Mouse (Mus musculus): Measurements from ENCODE around the gene Tlx1. TPM values are rescaled to one million over a fixed set of nuclear protein-coding genes. Genes with fewer than 3 reads are reported as not detected.

Gene Tlx1
- polyA plus RNA-seq, 1 experiment from 2014 or later: 0.07 TPM

DNA sequence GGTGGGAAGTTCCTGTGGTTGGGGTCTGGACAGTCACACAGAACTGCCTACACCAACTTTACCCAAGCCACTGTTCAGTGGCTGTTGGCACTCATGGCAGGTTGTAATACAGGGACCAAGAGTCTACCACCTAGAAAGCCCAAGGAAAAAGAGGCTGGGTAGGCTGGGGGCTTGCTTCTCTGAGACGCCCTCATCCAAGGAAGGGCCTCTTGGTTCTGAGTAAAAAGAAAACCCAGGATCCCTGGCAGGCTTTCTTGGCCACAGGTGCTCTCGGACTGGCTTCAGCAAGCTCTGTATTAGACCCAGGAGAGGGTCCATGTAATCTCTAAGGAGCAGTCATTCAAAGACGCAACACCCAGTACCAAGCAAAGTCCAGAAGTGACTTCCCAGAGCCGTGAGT, 7.7 kb downstream of the Tlx1 start:
- DNase-seq (ENCODE audit: low spot score): no peak

DNA sequence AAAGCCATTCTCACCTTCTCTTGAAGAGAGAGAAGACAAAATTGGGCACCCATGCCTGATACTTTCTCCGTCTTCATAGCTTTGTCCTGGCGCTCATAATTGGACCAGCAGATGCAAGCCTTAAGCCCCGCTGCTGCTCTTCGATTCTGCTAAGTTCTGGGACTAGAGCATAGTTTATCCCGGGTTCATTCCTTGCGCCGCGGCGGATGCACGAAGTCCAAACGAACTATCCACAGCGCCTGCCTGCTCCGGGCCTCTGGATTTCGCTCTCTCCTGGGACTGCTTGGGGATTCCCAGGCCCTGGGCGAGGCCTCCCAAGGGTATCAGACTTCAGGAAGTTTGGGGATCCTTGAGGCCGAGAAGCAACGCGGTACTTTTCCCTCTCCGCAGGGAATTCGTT, 8.4 kb downstream of the Tlx1 start:
- no peak for DNase-seq (ENCODE audit: low spot score)

DNA sequence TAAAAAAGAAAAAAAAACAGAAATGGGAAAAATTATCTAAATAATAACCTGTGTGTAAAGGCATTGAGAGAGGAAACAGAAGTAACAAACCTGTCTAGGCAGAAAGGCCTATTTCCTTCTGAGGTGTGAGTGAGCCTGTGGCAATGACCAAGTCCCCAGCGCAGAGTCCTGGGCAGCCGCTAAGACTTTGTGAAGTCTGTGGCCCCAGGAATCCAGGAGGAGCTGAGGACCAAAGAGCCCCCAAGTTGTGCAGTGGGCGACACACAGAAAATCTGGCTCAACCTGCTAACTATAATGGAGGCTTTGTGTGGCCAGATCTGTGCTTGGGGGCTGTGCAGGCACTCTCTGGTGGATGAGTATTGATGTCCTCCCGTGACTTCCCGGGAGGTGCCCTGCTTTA, 9.0 kb downstream of the Tlx1 start:
- DNase-seq (ENCODE audit: low spot score): no peak

DNA sequence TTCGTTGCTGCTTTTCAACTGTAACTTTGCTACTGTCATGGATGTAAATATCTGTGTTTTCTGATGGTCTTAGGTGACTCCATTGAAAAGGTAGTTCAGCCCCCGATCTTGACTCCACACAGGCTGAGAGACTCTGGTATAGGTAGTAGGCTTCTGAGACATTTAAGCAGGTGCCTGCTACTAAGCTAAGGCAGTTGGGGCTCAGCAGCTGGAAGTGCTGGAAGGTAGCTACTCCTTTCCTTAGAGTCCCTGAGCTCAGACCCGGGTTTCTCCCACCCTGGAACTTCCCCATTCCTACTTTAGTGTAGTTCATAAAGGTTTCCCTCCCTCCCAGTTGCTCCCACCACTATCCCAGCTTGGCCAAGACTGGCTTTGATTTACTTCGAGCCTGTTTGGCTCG, 9.5 kb downstream of the Tlx1 start:
- DNase-seq (ENCODE audit: low spot score): no peak

DNA sequence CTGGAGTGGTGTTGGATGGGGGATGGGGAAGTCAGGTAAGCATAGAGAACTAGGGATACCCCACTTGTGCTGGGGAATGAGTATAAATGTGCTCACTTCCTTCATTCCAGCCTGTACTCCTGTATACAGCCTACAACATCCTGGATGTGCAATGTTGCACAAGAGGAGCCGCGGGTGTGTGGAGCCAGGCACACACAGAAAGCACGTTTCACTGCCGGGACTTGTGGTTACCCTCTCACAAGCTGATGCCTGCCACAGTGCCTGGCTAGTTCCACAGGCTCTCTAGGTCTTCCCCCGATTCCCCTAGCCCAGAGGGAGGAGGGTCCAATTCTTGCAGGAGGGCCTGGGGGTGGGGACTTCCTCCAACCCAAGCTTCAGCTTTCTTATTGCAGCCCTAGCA, 10.0 kb downstream of the Tlx1 start:
- DNase-seq (ENCODE audit: low spot score): no peak

DNA sequence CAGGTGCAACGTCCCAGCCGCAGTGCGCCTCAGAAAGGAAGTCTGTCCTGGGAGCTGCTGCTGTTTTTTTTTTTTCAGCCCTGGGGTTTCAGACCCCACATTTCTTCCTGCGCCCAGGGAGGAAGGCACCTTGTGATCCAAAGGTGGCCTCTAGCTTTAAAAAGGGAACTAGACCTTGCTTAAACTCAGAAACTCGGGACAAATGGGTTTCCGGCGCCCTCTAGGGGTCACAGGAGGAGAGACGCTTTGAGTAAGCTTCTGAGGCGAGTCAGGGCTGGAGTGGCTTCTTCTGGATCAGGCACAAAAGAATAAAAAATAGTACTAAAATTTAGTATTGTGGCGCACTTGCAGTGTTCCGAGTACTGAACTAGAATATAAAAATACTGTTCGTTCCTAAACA, 10.6 kb downstream of the Tlx1 start:
- peak; percentile 59 for DNase-seq (ENCODE audit: low spot score)

DNA sequence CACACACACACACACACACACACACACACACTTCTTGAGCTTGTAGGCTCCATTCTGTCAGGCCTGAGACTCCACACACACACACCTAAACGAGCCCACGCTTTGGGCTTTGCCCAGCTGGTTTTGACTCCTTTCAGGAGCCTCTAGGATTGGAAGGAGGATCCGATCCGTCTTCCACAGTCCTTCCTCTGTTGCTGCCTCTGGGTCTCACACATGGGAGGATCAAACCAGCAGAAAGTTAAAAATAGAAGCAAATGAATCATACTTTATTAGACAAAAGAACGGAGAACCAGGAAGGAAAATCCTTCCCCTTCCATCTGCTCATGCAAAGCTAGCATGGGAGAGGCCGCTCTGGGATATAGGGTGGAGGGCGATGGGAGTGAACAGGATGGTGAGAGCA, 11.7 kb downstream of the Tlx1 start:
- DNase-seq (ENCODE audit: low spot score): no peak

DNA sequence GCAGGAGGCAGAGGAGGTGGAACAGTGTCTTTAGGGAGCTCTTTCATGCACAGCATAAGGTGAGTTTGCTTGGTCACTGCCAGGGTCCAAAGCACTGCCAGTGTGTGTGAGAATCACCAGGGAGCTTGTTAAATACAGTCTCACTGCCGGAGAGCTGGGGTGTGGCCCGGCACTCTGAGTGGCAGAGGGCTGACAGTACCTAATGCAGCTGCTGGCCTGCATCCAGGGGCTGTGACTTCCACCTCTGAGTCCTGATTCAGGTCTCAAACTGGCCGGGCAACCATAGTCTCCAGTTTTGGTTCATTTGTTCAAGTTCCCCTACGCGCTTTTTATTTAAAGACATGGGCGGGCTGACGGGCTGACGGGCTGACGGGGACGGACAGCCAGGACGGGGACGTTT, 12.4 kb downstream of the Tlx1 start:
- DNase-seq (ENCODE audit: low spot score): no peak

DNA sequence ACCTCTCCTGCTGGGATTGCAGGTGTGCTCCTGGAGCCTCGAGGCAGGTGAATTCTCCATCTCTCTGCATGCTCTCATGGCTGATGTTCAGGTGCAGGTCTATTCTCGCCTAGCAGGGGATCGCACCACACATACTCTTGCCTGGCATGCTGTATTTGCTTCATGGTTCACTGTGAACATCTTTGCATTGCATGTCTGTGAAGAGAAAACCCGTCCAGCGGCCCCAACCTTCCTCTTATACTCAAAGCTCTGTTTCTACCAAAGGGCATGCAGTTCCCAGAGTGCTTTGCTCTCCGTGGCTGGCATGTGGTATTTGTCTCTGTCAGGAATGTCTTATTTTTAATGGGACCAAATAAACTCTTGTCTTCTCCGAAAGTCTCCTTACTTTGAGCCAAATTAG, 20.0 kb downstream of the Tlx1 start:
- no peak for DNase-seq (ENCODE audit: low spot score)

DNA sequence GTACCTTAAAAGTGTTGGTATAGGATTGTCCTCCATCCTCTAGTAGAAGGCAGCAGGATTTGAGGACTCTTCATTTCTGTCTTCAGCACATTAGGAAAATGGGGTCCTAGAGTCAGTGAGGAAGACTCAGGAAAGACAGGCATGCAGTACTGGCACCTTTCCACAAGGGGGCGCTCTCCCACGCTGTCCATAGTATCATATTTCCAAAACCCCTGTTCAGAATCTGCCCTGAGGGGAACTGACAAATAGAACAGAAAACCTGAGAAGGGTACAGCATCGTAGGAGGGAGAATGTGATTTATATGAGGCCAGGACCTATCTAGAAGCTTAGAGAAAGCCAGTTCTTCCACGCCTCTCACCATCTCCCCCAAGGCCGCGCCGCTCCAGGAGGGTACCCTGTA, 24.3 kb downstream of the Tlx1 start:
- DNase-seq (ENCODE audit: low spot score): peak; percentile 16

DNA sequence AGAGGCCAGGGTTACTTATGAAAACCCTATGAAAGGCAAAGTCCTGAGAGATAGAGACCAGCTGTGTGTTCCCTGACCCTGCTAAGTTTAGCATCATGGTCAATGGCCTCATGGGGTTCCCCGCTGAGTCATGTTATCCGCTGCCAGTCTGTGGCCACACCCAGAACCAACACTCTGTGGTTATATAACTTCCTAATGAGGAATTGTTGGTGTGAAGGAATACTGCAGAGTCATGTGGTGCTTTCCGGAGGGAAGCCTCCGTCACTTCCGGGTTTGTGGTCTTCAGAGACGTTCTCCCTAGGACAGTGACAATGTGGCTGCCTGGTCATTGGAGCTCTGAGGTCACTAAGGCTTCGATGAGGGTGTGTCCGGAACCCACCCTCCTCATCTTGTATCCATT, 25.8 kb downstream of the Tlx1 start:
- DNase-seq (ENCODE audit: low spot score): no peak

DNA sequence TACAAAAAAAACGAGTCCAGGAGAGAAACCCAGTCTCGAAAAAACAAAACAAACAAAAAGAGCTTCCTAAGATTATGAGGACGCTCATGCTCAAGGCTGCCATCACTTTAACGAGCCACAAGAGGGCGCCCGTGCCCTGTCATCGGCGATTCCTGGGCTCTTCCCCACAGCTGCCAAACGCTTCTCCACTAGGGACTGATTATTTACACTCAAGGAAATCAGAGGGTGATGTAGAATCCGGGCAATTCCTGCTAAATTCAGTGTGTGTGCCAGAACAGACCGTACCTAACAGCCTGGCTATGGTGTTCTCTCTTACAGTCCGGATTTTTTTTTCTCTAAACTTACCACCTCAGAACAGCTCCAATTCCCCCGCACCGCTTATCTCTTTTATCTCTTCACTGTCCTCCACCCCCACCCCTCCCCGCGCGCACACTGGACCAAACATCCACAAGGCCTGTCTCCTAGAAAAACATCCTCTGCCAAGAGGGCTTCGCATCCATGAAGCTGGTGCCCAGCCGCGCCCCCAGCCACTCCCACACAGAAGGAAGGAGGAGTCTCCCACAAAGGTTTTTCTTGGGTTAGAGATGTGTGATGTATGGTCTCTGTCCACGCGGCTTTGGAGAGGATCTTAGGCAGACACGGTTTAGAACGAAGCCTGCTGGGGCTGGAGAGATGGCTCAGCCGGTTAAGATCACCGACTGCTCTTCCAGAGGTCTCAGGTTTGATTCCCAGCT, 26.7 kb downstream of the Tlx1 start:
- peak; percentile 67 for DNase-seq (ENCODE audit: low spot score)

DNA sequence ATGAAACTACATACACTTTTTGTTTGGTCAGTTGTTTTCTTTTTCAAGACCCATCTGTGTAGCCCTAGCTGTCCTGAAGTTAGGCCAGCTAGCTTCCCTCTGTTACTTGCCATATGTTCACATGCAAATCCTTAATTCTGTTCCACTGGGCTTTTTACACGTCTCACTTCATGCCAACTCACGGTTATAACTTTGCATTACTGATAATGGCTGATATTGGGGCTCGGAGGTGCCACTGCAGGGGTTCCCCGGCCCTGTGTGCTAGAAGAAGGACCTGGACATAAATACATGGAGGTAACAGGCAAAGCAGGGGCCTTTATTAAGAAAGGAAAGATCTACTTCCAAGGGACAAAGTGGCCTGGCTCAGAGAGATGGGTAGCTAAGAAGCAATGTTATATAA, 29.0 kb downstream of the Tlx1 start:
- DNase-seq (ENCODE audit: low spot score): no peak

DNA sequence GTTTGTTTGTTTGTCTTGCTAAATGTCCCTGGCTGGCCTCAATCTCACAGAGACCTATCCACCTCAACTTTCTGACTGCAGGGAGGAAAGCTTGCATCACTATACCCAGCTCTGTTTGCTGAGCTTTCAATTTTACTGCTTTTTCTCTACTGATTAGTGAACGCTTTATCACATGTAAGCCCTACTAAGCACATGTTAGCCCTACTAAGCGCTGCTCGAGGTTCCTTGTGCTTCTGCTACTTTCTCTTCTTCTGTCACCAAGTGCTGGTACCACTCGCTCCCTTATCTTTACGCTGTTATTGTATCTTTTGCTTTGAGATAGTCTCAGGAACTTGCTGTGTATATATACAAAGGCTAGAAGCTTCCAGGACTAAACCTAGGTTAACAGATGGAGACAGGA, 30.0 kb downstream of the Tlx1 start:
- no peak for DNase-seq (ENCODE audit: low spot score)

DNA sequence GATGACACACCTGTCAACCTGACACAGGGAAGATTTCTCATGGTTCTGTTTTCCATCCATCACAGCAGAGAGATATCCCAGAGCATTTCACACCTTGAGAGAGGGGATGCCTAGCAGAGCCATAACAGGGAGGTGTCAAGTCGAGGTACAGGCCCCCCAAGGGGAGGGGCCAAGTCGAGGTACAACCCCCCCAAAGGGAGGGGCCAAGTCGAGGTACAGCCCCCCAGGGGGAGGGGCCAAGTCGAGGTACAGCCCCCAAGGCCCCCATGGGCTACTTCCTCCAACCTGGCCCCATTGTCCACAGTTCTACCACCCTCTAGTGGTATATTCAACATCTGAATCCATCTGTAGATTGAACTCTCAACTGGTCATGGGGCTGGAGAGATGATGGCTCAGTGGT, 44.2 kb downstream of the Tlx1 start:
- DNase-seq (ENCODE audit: low spot score): no peak

DNA sequence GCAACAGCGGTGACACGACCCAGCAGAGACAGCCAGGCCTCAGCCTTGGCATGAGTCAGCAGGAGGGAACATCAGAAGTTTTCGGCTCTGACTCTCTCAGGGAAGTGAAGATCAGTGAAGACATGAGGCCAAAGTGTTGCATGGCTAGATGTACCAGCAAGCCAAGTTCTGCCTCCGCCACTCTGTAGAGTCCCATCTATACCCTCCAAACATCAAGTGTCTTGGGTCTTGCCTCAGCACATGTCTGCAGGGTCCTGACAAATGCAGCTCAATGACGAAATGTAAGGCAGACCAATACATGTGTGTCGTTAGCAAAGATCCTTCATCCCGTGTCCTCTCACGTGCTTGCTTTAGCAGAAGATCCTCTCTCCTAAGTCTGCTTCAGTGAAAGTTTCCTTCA, 46.5 kb downstream of the Tlx1 start:
- DNase-seq (ENCODE audit: low spot score): no peak

DNA sequence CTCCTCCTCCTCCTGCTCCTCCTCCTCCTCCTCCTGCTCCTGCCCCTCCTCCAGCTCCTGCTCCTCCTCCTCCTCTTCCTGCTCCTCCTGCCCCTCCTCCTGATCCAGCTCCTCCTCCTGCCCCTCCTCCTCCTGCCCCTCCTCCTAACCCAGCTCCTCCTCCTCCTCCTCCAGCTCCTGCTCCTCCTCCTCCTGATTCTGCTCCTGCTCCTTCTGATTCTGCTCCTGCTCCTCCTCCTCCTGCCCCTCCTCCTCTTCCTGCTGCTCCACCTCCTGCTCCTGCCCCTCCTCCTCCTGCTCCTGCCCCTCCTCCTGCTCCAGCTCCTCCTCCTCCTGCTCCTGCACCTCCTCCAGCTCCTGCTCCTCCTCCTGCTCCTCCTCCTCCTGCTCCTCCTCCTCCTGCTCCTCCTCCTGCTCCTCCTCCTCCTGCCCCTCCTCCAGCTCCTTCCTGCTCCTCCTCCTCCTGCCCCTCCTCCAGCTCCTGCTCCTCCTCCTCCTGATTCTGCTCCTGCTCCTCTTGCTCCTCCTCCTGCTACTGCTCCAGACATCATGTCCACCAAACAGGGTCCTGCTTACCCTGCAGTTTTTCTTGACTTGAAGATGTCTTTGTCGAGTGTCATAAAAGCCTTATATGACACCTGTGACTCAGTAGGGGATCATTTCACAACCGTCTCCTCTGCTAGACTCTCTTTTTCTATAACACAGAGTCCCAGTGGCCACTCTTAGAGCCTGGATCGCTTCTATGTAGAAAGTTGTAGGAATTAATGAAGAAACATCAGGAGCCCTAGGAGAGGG, 55.0 kb downstream of the Tlx1 start:
- no peak for DNase-seq (ENCODE audit: low spot score)

Other genes starting within 250 kb of the Tlx1 start
- gene Slf2, start 219.5 kb upstream of the Tlx1 start, polyA plus RNA-seq (2015; fragmentation: Nextera tagmentation; extraction: Ambion mirVana): 16.7 and 17.3 TPM in 2 replicates
- 0.62 and 1.2 TPM in 2 replicates for gene Sema4g, start 161.6 kb upstream of the Tlx1 start, polyA plus RNA-seq (2015; fragmentation: Nextera tagmentation; extraction: Ambion mirVana)
- 13.4 and 15.5 TPM in 2 replicates for gene Twnk, start 145.0 kb upstream of the Tlx1 start, polyA plus RNA-seq (2015; fragmentation: Nextera tagmentation; extraction: Ambion mirVana)
- 89.1 and 102 TPM in 2 replicates for gene Mrpl43, start 144.2 kb upstream of the Tlx1 start, polyA plus RNA-seq (2015; fragmentation: Nextera tagmentation; extraction: Ambion mirVana)
- gene Lzts2, start 136.3 kb upstream of the Tlx1 start, polyA plus RNA-seq (2015; fragmentation: Nextera tagmentation; extraction: Ambion mirVana): 12.5 and 13.2 TPM in 2 replicates
- 0.05 and 0.08 TPM in 2 replicates for gene Pdzd7, start 105.0 kb upstream of the Tlx1 start, polyA plus RNA-seq (2015; fragmentation: Nextera tagmentation; extraction: Ambion mirVana)
- gene Sfxn3, start 103.2 kb upstream of the Tlx1 start, polyA plus RNA-seq (2015; fragmentation: Nextera tagmentation; extraction: Ambion mirVana): 17.4 and 17.9 TPM in 2 replicates
- gene Kazald1, start 75.4 kb upstream of the Tlx1 start, polyA plus RNA-seq (2015; fragmentation: Nextera tagmentation; extraction: Ambion mirVana): 9.0 and 10.8 TPM in 2 replicates
- gene Lbx1, start 85.1 kb downstream of the Tlx1 start, polyA plus RNA-seq (2015; fragmentation: Nextera tagmentation; extraction: Ambion mirVana): not detected in 2 replicates
- 27.2 and 28.5 TPM in 2 replicates for gene Btrc, start 213.1 kb downstream of the Tlx1 start, polyA plus RNA-seq (2015; fragmentation: Nextera tagmentation; extraction: Ambion mirVana)